Mouse (Mus musculus): Measurements from ENCODE around the gene Coa4. TPM values are rescaled to one million over a fixed set of nuclear protein-coding genes. Genes with fewer than 3 reads are reported as not detected.

Gene Coa4
- total RNA-seq, 2 experiments from 2014 or later, result 10.2 to 11.2 TPM

Other genes with a start within 250 kb of the Coa4 start
- gene C2cd3, start 164.8 kb upstream of the Coa4 start, total RNA-seq (2021), result 10 to 100 TPM; 20.4 to 21.5 TPM
- gene Ppme1, start 164.8 kb upstream of the Coa4 start, total RNA-seq (2021), result 100 to 1,000 TPM; 202 to 218 TPM
- gene Ucp3, start 64.1 kb upstream of the Coa4 start, total RNA-seq (2021), result 1 to 10 TPM; 2.4 to 2.5 TPM
- 10 to 100 TPM; 77.1 to 78.9 TPM for gene Ucp2, start 43.7 kb upstream of the Coa4 start, total RNA-seq (2021)
- under 1 TPM; 0.25 to 0.60 TPM for gene Dnajb13, start 22.1 kb upstream of the Coa4 start, total RNA-seq (2021)
- gene Rab6a, start 70.3 kb downstream of the Coa4 start, total RNA-seq (2021), result 100 to 1,000 TPM; 394 to 433 TPM
- 10 to 100 TPM; 64.9 to 66.2 TPM for gene Mrpl48, start 71.2 kb downstream of the Coa4 start, total RNA-seq (2021)
- gene Plekhb1, start 125.3 kb downstream of the Coa4 start, total RNA-seq (2021), result 100 to 1,000 TPM; 111 to 128 TPM
- 100 to 1,000 TPM; 229 to 230 TPM for gene Fam168a, start 169.6 kb downstream of the Coa4 start, total RNA-seq (2021)

All from left cerebral cortex, postnatal 25 days (tissue).